Mouse (Mus musculus) pancreas, adult 10 weeks (tissue): ENCODE results near the gene Ggta1. TPM values are rescaled to one million over a fixed set of nuclear protein-coding genes. Genes with fewer than 3 reads are reported as not detected.

Source experiments
- polyA plus RNA-seq: library from polyadenylated mRNA; stranded (reverse); fragments of 350-450 nt; fragmentation: Illumina TruSeq; extraction: RNeasy Lipid Tissue Mini Kit (QIAGEN cat#74804); gene quantifications from one replicate; pipeline ENCODE4 v1.2.3, GENCODE M21; 2015; ENCODE audit warnings: low read depth, low replicate concordance; ENCODE audit not compliant: insufficient read depth

Gene Ggta1
- 13.9 TPM for polyA plus RNA-seq

GRCm38 (mm10) chr2:35462791-35463281, at the start of gene Ggta1:
Gene Ggta1 (minus strand): TSS chr2:35463231.

GRCm38 (mm10) chr2:35397096-35397495, 65.9 kb downstream of the Ggta1 start, which contains the start of gene 4930402F06Rik:
Gene 4930402F06Rik (minus strand): TSS chr2:35397175.

GRCm38 (mm10) chr2:35367629-35368028, 95.4 kb downstream of the Ggta1 start, which contains the start of gene 4930568D16Rik:
Gene 4930568D16Rik (minus strand): TSS chr2:35367729.

Other genes with a start within 250 kb of the Ggta1 start
- 449 TPM for gene Gsn, start 206.9 kb downstream of the Ggta1 start, polyA plus RNA-seq
- 11.7 TPM for gene Stom, start 126.3 kb downstream of the Ggta1 start, polyA plus RNA-seq
- gene 4930568D16Rik, start 95.5 kb downstream of the Ggta1 start, polyA plus RNA-seq: not detected
- gene 4930402F06Rik, start 66.1 kb downstream of the Ggta1 start, polyA plus RNA-seq: not detected
- gene Dab2ip, start 95.0 kb upstream of the Ggta1 start, polyA plus RNA-seq: 9.5 TPM